Mouse (Mus musculus) brain, embryonic 14.5 days (tissue): ENCODE results near the gene Tmem184a.

ENCODE experiments used
- CTCF ChIP-seq: fragments of 200-500 bp; IDR thresholded peaks from 2 replicates; pipeline ENCODE4 v1.5.1; 2012; ENCODE audit warnings: inconsistent platforms, mild to moderate bottlenecking, moderate library complexity, borderline replicate concordance; ENCODE audit not compliant: insufficient read depth, insufficient read length; ENCODE audit errors: extremely low read depth
- POLR2A ChIP-seq: fragments of 200-500 bp; IDR thresholded peaks from 2 replicates; pipeline ENCODE4 v1.6.1; 2012; ENCODE audit warnings: mild to moderate bottlenecking, inconsistent platforms, borderline replicate concordance; ENCODE audit not compliant: poor library complexity, insufficient read depth, insufficient read length, severe bottlenecking; ENCODE audit errors: extremely low read depth

DNA sequence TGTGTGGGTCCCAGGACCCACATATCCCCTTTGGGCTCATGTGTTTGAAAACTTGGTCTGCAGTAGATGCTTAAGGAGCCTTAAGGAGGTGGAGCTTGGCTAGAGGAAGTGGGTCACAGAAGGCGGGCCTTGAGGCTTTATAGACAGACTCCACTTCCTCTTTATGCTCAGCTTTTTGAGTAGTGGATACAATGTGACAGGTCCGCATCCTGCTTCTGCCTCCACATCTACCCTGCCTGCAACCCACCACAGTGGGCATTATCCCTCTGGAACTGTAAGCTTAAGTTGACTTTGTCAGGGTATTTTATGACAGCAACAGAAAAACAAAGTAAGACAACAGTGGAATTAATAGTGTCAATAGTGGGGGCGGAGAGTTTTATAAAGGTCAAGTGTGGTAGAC is 11.0 kb upstream of the Tmem184a start:
- TF ChIP-seq CTCF: no peak
- no peak for TF ChIP-seq POLR2A
